Mouse (Mus musculus): Measurements from ENCODE around the gene Auts2.

GRCm38 (mm10) chr5:131781063-131781462 is 762.1 kb downstream of the Auts2 start:
- no peak for TF ChIP-seq EP300 (IDR thresholded peaks at IDR 0.05; ENCODE audit: low read depth)
- no peak for TF ChIP-seq CTCF (IDR thresholded peaks at IDR 0.05; ENCODE audit: low read depth)
